Mouse (Mus musculus) lung, postnatal 0 days (tissue): ENCODE data around the gene Dync1h1.

Experiments
- CTCF ChIP-seq: IDR thresholded peaks from 2 replicates; pipeline ENCODE4 v1.5.1; 2016; ENCODE audit warnings: antibody characterized with exemption, mild to moderate bottlenecking
- EP300 ChIP-seq: IDR thresholded peaks from 2 replicates; pipeline ENCODE4 v1.6.1; 2016; ENCODE audit warnings: antibody characterized with exemption, mild to moderate bottlenecking, control low read depth

GRCm38 (mm10) chr12:110650241-110650641 is 49.0 kb downstream of the Dync1h1 start:
- no peak for TF ChIP-seq EP300
- no peak for TF ChIP-seq CTCF
